8 mouse cellular contexts compared by ENCODE assay signal in the genomic region with DNA sequence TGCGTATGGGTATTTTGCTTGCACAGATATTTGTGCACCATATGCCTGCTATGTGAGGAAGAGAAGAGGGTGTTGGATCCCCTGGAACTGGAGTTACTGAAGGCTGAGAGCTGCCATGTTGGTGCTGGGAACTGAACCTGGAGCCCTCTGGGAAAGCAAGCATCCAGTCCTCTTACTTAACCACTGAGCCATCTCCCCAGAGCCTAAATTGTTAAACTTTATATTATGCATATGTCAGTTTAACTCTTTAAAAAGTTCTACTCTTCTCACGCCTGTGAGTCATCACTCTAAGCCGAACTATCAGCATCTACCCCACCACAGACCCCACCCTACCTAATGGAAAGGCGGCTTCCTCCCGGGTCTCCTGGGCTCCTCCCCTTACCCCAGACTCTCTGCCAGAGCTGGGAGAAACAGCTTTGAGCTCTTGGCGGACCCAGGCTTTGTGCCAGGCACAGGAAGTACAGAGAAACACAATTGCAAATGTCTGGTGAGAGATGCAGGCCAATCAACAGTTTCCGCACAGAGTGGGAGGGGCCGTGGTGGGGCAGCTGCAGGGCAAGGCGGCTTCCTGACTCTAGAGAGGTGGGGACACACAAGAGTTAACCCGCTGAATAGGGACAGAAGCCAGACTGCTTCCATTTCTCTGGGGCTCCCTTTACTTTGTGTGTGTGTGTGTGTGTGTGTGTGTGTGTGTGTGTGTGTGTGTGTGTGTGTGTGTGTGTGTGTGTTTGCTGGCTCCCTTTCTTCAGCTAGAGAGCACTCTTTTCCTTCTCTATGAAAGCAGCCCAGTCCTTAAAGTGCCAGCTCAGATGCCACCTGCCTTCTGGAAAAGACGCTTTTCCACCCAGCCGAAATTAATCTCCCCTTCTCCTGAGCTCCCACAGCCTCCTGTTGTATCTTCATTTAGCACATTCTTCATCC.
DNase-seq lines count a peak whose midpoint lies in the region; ATAC-seq and TF ChIP-seq lines count a peak whose summit lies in the region.

No protein-coding gene starts in this region.

- peak; percentile 9 for DNase-seq in c-Kit-positive CD71-positive TER-119-negative erythroid progenitor cells, embryonic 14.5 days (ENCODE audit: low read depth)
- peak; percentile 69 for DNase-seq in forebrain, postnatal 0 days
- DNase-seq in heart, postnatal 14 days = peak; percentile 76
- DNase-seq in kidney, postnatal 36 days = peak; percentile 81 to 84
- DNase-seq in liver, postnatal 0 days = peak; percentile 67
- peak; percentile 91 for DNase-seq in thymus, postnatal 25 days

- peaks cover 2% of the 10 kb centered on the region for H3K4me1 ChIP-seq in ES-Bruce4 (ENCODE audit: control insufficient read depth, insufficient read depth, low read length)
- peaks cover 3% of the 10 kb centered on the region; the same call in 1 of the 2 replicates for H3K4me1 ChIP-seq in forebrain, postnatal 0 days (ENCODE audit: insufficient read depth)
- H3K4me1 ChIP-seq in liver, postnatal 0 days (ENCODE audit: insufficient read depth) = no peaks in the 10 kb centered on the region
- H3K4me1 ChIP-seq in neural tube, embryonic 15.5 days = peaks cover 5% of the 10 kb centered on the region; the same call in 1 of the 2 replicates

- WGBS in forebrain, postnatal 0 days = 34% methylated on average over 12 of the region's 12 CpGs
- WGBS in liver, postnatal 0 days (ENCODE audit: insufficient replicate concordance) = 34% methylated on average over 12 of the region's 12 CpGs
- WGBS in neural tube, embryonic 15.5 days = 47% methylated on average over 12 of the region's 12 CpGs

- H3K9me3 ChIP-seq in ES-Bruce4 (replicated peaks; ENCODE audit: control insufficient read depth, insufficient read depth, low read length, poor library complexity, severe bottlenecking) = no peaks in the 10 kb centered on the region
- no peaks in the 10 kb centered on the region for H3K9me3 ChIP-seq in forebrain, postnatal 0 days (ENCODE audit: low read length)
- H3K9me3 ChIP-seq in liver, postnatal 0 days (ENCODE audit: low read length) = no peaks in the 10 kb centered on the region
- H3K9me3 ChIP-seq in neural tube, embryonic 15.5 days (replicated peaks) = no peaks in the 10 kb centered on the region

- ATAC-seq in forebrain, postnatal 0 days = peak; percentile 92
- ATAC-seq in liver, postnatal 0 days = peak; percentile 70
- ATAC-seq in neural tube, embryonic 15.5 days (ENCODE audit: low FRiP score) = peak; percentile 86

- TF ChIP-seq EP300 in ES-Bruce4 (IDR thresholded peaks at IDR 0.05; ENCODE audit: insufficient read depth, low read depth, low read length) = peak; percentile 44; the same call in 1 of the 2 replicates
- TF ChIP-seq EP300 in liver, postnatal 0 days (IDR thresholded peaks at IDR 0.05; ENCODE audit: low read depth) = no peak

- H3K27me3 ChIP-seq in ES-Bruce4 (ENCODE audit: control insufficient read depth, insufficient read depth, low read length, poor library complexity, severe bottlenecking) = no peaks in the 10 kb centered on the region
- no peaks in the 10 kb centered on the region for H3K27me3 ChIP-seq in forebrain, postnatal 0 days (ENCODE audit: insufficient read depth, low read length)
- no peaks in the 10 kb centered on the region for H3K27me3 ChIP-seq in liver, postnatal 0 days (ENCODE audit: insufficient read depth, low read length)
- H3K27me3 ChIP-seq in neural tube, embryonic 15.5 days (replicated peaks) = no peaks in the 10 kb centered on the region

- H3K4me3 ChIP-seq in ES-Bruce4 (ENCODE audit: low read depth, low read length) = no peak overlapping the region
- no peak overlapping the region for H3K4me3 ChIP-seq in forebrain, postnatal 0 days (ENCODE audit: low read depth, low read length)
- H3K4me3 ChIP-seq in liver, postnatal 0 days (ENCODE audit: low read depth, low read length) = no peak overlapping the region
- H3K4me3 ChIP-seq in neural tube, embryonic 15.5 days (replicated peaks) = no peak overlapping the region

- no peak overlapping the region for H3K9ac ChIP-seq in ES-Bruce4 (ENCODE audit: low read depth, poor library complexity, severe bottlenecking)
- no peak overlapping the region for H3K9ac ChIP-seq in forebrain, postnatal 0 days
- H3K9ac ChIP-seq in liver, postnatal 0 days (replicated peaks) = no peak overlapping the region
- H3K9ac ChIP-seq in neural tube, embryonic 15.5 days (replicated peaks) = no peak overlapping the region

- peak overlapping the region; percentile 15; the same call in 1 of the 2 replicates for H3K4me2 ChIP-seq in forebrain, postnatal 0 days (ENCODE audit: low read depth)
- peak overlapping the region; percentile 35; the same call in 1 of the 2 replicates for H3K4me2 ChIP-seq in liver, postnatal 0 days (ENCODE audit: low read depth, low read length)
- H3K4me2 ChIP-seq in neural tube, embryonic 15.5 days = no peak overlapping the region

- intact Hi-C loops in heart, postnatal 14 days (cut with DNase I) = loop anchor here (5.0 kb wide), 1 partner anchor 86 kb away; no protein-coding TSS in a partner anchor

- no peaks in the 10 kb centered on the region for H3K36me3 ChIP-seq in ES-Bruce4 (ENCODE audit: control insufficient read depth, insufficient read depth, low read length, poor library complexity, severe bottlenecking)
- H3K36me3 ChIP-seq in forebrain, postnatal 0 days (ENCODE audit: insufficient read depth) = no peaks in the 10 kb centered on the region
- no peaks in the 10 kb centered on the region for H3K36me3 ChIP-seq in liver, postnatal 0 days (replicated peaks; ENCODE audit: insufficient read depth, low read length)
- no peaks in the 10 kb centered on the region for H3K36me3 ChIP-seq in neural tube, embryonic 15.5 days

- no peak for TF ChIP-seq CTCF in ES-Bruce4 (IDR thresholded peaks at IDR 0.05; ENCODE audit: low read depth, low read length)
- TF ChIP-seq CTCF in forebrain, postnatal 0 days (IDR thresholded peaks at IDR 0.05; ENCODE audit: low read depth) = no peak
- no peak for TF ChIP-seq CTCF in liver, postnatal 0 days (IDR thresholded peaks at IDR 0.05; ENCODE audit: low read depth)

- H3K27ac ChIP-seq in ES-Bruce4 (ENCODE audit: insufficient read depth, low read length) = peak overlapping the region; percentile 65
- H3K27ac ChIP-seq in forebrain, postnatal 0 days (ENCODE audit: low read depth, low read length) = peak overlapping the region; percentile 3; the same call in 1 of the 2 replicates
- H3K27ac ChIP-seq in liver, postnatal 0 days (ENCODE audit: low read depth) = no peak overlapping the region
- peak overlapping the region; percentile 54; the same call in 1 of the 2 replicates for H3K27ac ChIP-seq in neural tube, embryonic 15.5 days (replicated peaks)

- peak; percentile 23 for TF ChIP-seq POLR2A in ES-Bruce4 (IDR thresholded peaks at IDR 0.05; ENCODE audit: insufficient read depth, low read length)

Comparison
In these comparisons a context has a peak if more than half of its experiments do, and no peak if none do; other contexts are left out.
1. DNase-seq: peak in every context shown above with its lines; median percentile 91 in thymus, postnatal 25 days; 82 in kidney, postnatal 36 days; 76 in heart, postnatal 14 days; 69 in forebrain, postnatal 0 days; 67 in liver, postnatal 0 days; 9 in c-Kit-positive CD71-positive TER-119-negative erythroid progenitor cells, embryonic 14.5 days.